Mouse (Mus musculus): ENCODE measurements around the gene Rgs16. TPM values are rescaled to one million over a fixed set of nuclear protein-coding genes. Genes with fewer than 3 reads are reported as not detected.

Rgs16 gene
- 0.41 and 2.6 TPM in 2 replicates for polyA plus RNA-seq (2011; ENCODE audit: insufficient read depth, insufficient read length, low replicate concordance, missing spikeins)

DNA sequence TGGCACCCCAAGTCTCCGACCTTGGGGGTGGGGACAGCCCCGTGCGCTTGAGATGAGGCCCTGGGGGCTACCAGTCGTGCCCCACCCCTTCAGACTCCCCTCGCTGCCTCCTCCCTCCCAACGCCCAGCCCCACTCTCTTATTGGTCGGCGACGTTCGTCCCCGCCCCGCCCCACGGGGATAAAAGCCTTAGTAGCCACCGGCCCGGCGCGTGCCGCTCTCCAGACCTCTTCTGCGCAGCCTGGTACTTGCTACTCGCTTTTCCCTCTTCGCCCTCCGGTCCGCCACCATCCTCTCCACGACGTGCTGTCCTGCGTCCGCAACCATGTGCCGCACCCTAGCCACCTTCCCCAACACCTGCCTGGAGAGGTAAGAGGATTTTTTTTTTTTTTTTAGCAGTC, at the start of gene Rgs16:
Gene Rgs16 (plus strand): TSS at position 205 of the 400 bp plus-strand sequence.
- Histone ChIP-seq H3K4me3 (replicated peaks; ENCODE audit: control insufficient read depth, low read depth, low read length) (no peak within 1 kb of the TSS), H3K27ac (ENCODE audit: control insufficient read depth, insufficient read depth, low read depth, low read length, poor library complexity) (no peak within 1 kb of the TSS), H3K4me1 (ENCODE audit: control insufficient read depth, insufficient read depth, low read length) (no peaks in the 10 kb centered on the region)
- 1% methylated on average over 28 of the region's 28 CpGs for WGBS
- TF ChIP-seq POLR2A (IDR thresholded peaks at IDR 0.05; ENCODE audit: borderline replicate concordance, control insufficient read depth, low read depth, low read length), result peak; percentile 37; the same call in 1 of the 2 replicates
- no peak for TF ChIP-seq CTCF (IDR thresholded peaks at IDR 0.05; ENCODE audit: control insufficient read depth, insufficient read depth, low read length)

DNA sequence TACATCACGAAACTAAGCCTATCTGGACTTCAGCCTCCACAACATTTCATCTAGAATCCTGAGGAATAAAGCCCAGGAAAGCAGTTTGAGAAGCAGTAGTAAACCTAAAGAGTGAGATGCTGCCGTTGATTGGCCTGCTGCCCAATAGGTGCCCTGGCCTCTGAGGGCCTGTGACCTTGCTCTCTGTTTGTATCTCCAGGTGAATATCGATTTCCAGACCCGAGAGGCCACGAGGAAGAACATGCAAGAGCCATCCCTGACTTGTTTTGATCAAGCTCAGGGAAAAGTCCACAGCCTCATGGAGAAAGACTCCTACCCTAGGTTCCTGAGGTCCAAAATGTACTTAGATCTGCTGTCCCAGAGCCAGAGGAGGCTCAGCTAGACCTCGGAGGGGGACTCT, 47.6 kb upstream of the Rgs16 start:
- no peak overlapping the region for H3K4me3 ChIP-seq (replicated peaks; ENCODE audit: control insufficient read depth, low read depth, low read length)
- WGBS, result 81% methylated on average over 6 of the region's 6 CpGs
- no peaks in the 10 kb centered on the region; the same call in none of the 2 replicates for H3K4me1 ChIP-seq (ENCODE audit: control insufficient read depth, insufficient read depth, low read length)
- no peak overlapping the region for H3K27ac ChIP-seq (ENCODE audit: control insufficient read depth, insufficient read depth, low read depth, low read length, poor library complexity)
- no peak for TF ChIP-seq CTCF (IDR thresholded peaks at IDR 0.05; ENCODE audit: control insufficient read depth, insufficient read depth, low read length)
- TF ChIP-seq POLR2A (IDR thresholded peaks at IDR 0.05; ENCODE audit: borderline replicate concordance, control insufficient read depth, low read depth, low read length), result no peak

- TF ChIP-seq CTCF (IDR thresholded peaks at IDR 0.05; ENCODE audit: control insufficient read depth, insufficient read depth, low read length), result no peak
- TF ChIP-seq POLR2A (IDR thresholded peaks at IDR 0.05; ENCODE audit: borderline replicate concordance, control insufficient read depth, low read depth, low read length), result no peak
- 84% methylated on average over 6 of the region's 6 CpGs for WGBS
- H3K4me3 ChIP-seq (replicated peaks; ENCODE audit: control insufficient read depth, low read depth, low read length), result no peak overlapping the region
- H3K4me1 ChIP-seq (ENCODE audit: control insufficient read depth, insufficient read depth, low read length), result no peaks in the 10 kb centered on the region; the same call in none of the 2 replicates
- no peak overlapping the region for H3K27ac ChIP-seq (ENCODE audit: control insufficient read depth, insufficient read depth, low read depth, low read length, poor library complexity)
These were observed 45.6 kb upstream of the Rgs16 start for GRCm38 (mm10) chr1:153694372-153695120.

GRCm38 (mm10) chr1:153695398-153695797, 44.8 kb upstream of the Rgs16 start:
- Histone ChIP-seq H3K4me1 (ENCODE audit: control insufficient read depth, insufficient read depth, low read length) (no peaks in the 10 kb centered on the region; the same call in none of the 2 replicates), H3K27ac (ENCODE audit: control insufficient read depth, insufficient read depth, low read depth, low read length, poor library complexity) (no peak overlapping the region), H3K4me3 (replicated peaks; ENCODE audit: control insufficient read depth, low read depth, low read length) (no peak overlapping the region)
- TF ChIP-seq POLR2A (IDR thresholded peaks at IDR 0.05; ENCODE audit: borderline replicate concordance, control insufficient read depth, low read depth, low read length), result no peak
- no peak for TF ChIP-seq CTCF (IDR thresholded peaks at IDR 0.05; ENCODE audit: control insufficient read depth, insufficient read depth, low read length)
- WGBS, result 85% methylated on average over 10 of the region's 10 CpGs

DNA sequence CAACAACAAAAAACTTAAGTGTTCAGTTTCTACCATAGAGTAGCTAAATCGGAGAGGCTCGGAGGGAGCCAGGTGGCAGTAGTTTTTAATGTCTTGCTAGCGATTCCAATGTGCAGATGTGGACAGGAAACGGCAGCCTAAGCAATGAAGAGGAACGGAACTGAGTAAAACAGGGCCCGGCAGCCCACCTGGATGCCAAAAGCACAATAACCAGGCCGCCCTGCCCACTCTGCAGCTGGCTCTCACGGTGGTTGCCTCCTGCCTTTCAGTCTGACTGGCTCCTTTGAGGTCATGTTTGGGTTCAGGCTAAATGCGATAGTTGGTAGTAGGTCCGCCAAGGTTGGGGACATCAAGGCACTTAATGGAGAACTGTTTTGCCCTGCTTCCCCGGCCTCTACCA, 44.1 kb upstream of the Rgs16 start:
- no peaks in the 10 kb centered on the region; the same call in 1 of the 2 replicates for H3K4me1 ChIP-seq (ENCODE audit: control insufficient read depth, insufficient read depth, low read length)
- H3K4me3 ChIP-seq (replicated peaks; ENCODE audit: control insufficient read depth, low read depth, low read length), result no peak overlapping the region
- 78% methylated on average over 11 of the region's 11 CpGs for WGBS
- TF ChIP-seq POLR2A (IDR thresholded peaks at IDR 0.05; ENCODE audit: borderline replicate concordance, control insufficient read depth, low read depth, low read length), result no peak
- no peak overlapping the region for H3K27ac ChIP-seq (ENCODE audit: control insufficient read depth, insufficient read depth, low read depth, low read length, poor library complexity)

GRCm38 (mm10) chr1:153696541-153696940, 43.6 kb upstream of the Rgs16 start:
- 74% methylated on average over 4 of the region's 4 CpGs for WGBS
- no peak overlapping the region for H3K4me3 ChIP-seq (replicated peaks; ENCODE audit: control insufficient read depth, low read depth, low read length)
- H3K4me1 ChIP-seq (ENCODE audit: control insufficient read depth, insufficient read depth, low read length), result no peaks in the 10 kb centered on the region; the same call in 1 of the 2 replicates
- no peak overlapping the region for H3K27ac ChIP-seq (ENCODE audit: control insufficient read depth, insufficient read depth, low read depth, low read length, poor library complexity)
- no peak for TF ChIP-seq POLR2A (IDR thresholded peaks at IDR 0.05; ENCODE audit: borderline replicate concordance, control insufficient read depth, low read depth, low read length)
- TF ChIP-seq CTCF (IDR thresholded peaks at IDR 0.05; ENCODE audit: control insufficient read depth, insufficient read depth, low read length), result no peak

GRCm38 (mm10) chr1:153697581-153698251, 42.4 kb upstream of the Rgs16 start:
- WGBS, result 87% methylated on average over 16 of the region's 16 CpGs
- no peaks in the 10 kb centered on the region; the same call in 1 of the 2 replicates for H3K4me1 ChIP-seq (ENCODE audit: control insufficient read depth, insufficient read depth, low read length)
- TF ChIP-seq POLR2A (IDR thresholded peaks at IDR 0.05; ENCODE audit: borderline replicate concordance, control insufficient read depth, low read depth, low read length) (no peak), CTCF (IDR thresholded peaks at IDR 0.05; ENCODE audit: control insufficient read depth, insufficient read depth, low read length) (no peak)
- no peak overlapping the region for H3K27ac ChIP-seq (ENCODE audit: control insufficient read depth, insufficient read depth, low read depth, low read length, poor library complexity)
- H3K4me3 ChIP-seq (replicated peaks; ENCODE audit: control insufficient read depth, low read depth, low read length), result no peak overlapping the region

- 75% methylated on average over 7 of the region's 7 CpGs for WGBS
- no peak overlapping the region for H3K4me3 ChIP-seq (replicated peaks; ENCODE audit: control insufficient read depth, low read depth, low read length)
- no peak overlapping the region for H3K27ac ChIP-seq (ENCODE audit: control insufficient read depth, insufficient read depth, low read depth, low read length, poor library complexity)
- TF ChIP-seq CTCF (IDR thresholded peaks at IDR 0.05; ENCODE audit: control insufficient read depth, insufficient read depth, low read length) (no peak), POLR2A (IDR thresholded peaks at IDR 0.05; ENCODE audit: borderline replicate concordance, control insufficient read depth, low read depth, low read length) (no peak)
- no peaks in the 10 kb centered on the region; the same call in 1 of the 2 replicates for H3K4me1 ChIP-seq (ENCODE audit: control insufficient read depth, insufficient read depth, low read length)
These were observed 41.7 kb upstream of the Rgs16 start for GRCm38 (mm10) chr1:153698311-153699084.
